Mouse (Mus musculus): Measurements from ENCODE around the gene Gm4788. TPM values are rescaled to one million over a fixed set of nuclear protein-coding genes. Genes with fewer than 3 reads are reported as not detected.
"Not testable (repeated sequence)": the region's sequence is repeated elsewhere in the genome, so short reads cannot be mapped to it uniquely, and the experiment has no call there.

Gm4788 gene
- polyA plus RNA-seq (2014; fragmentation: Nextera tagmentation; extraction: Ambion mirVana), result not detected in 2 replicates

DNA sequence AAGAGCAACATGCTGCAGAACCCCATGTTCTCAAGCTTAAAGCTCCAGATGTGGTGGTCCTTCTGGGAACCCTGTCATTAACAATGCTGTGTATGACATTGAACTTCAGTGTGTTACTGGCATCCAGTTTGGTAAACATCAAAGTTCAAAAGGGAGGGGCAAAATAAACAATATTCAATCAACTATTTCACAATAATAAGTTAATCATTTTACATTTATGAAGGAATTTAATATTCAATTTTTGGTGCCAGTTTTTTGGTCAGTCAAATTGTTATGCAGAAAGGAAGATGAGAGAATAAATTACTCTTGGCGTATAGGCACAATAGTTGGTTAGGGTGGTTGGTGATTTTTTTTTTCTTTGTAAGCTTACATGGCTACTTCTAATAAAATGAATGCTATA lies at the start of gene Gm4788:
Gm4788 (minus strand) TSS at position 101 of the 400 bp plus-strand sequence.
- Histone ChIP-seq H3K27ac (ENCODE audit: low read depth, low read length) (no peak within 1 kb of the TSS), H3K9me3 (ENCODE audit: control insufficient read depth, low read length) (no peaks in the 10 kb centered on the region), H3K27me3 (replicated peaks; ENCODE audit: control insufficient read depth, insufficient read depth, low read length) (no peaks in the 10 kb centered on the region), H3K9ac (ENCODE audit: low read depth, low read length) (no peak within 1 kb of the TSS), H3K4me3 (ENCODE audit: low read depth, low read length) (no peak within 1 kb of the TSS), H3K4me2 (no peak within 1 kb of the TSS), H3K36me3 (ENCODE audit: control insufficient read depth, insufficient read depth, low read length) (no peaks in the 10 kb centered on the region), H3K4me1 (replicated peaks; ENCODE audit: control insufficient read depth, insufficient read depth, low read length) (no peaks in the 10 kb centered on the region)
- no peak for DNase-seq (ENCODE audit: low spot score)
- 89% methylated on average over 1 of the region's 1 CpGs for WGBS
- ATAC-seq (replicated peaks; ENCODE audit: low FRiP score), result no peak

DNA sequence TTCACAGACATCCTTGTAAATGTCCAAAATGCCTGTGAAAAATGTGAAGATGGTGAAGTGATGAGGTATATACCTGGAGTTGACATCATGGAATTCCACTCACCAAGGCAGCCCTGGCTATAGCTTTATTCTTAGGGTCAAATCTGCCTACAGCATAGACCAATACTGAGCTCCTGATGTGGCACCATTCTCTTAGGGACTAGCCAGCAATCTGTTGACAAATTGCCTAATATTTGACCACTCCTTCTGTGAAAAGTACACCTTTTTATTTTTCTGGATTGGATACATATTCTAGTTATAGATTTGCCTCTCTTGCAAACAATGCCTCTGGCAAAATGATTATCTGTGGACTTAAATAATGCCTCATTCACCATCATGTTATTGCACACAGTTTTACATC lies 27.6 kb upstream of the Gm4788 start:
- no peak overlapping the region for H3K4me2 ChIP-seq
- no peaks in the 10 kb centered on the region for H3K27me3 ChIP-seq (replicated peaks; ENCODE audit: control insufficient read depth, insufficient read depth, low read length)
- no peaks in the 10 kb centered on the region for H3K9me3 ChIP-seq (ENCODE audit: control insufficient read depth, low read length)
- DNase-seq (ENCODE audit: low spot score) (no peak), ATAC-seq (replicated peaks; ENCODE audit: low FRiP score) (no peak)
- H3K36me3 ChIP-seq (ENCODE audit: control insufficient read depth, insufficient read depth, low read length), result no peaks in the 10 kb centered on the region
- H3K4me1 ChIP-seq (replicated peaks; ENCODE audit: control insufficient read depth, insufficient read depth, low read length), result no peaks in the 10 kb centered on the region
- H3K27ac ChIP-seq (ENCODE audit: low read depth, low read length), result no peak overlapping the region
- no peak overlapping the region for H3K4me3 ChIP-seq (ENCODE audit: low read depth, low read length)
- H3K9ac ChIP-seq (ENCODE audit: low read depth, low read length), result no peak overlapping the region

DNA sequence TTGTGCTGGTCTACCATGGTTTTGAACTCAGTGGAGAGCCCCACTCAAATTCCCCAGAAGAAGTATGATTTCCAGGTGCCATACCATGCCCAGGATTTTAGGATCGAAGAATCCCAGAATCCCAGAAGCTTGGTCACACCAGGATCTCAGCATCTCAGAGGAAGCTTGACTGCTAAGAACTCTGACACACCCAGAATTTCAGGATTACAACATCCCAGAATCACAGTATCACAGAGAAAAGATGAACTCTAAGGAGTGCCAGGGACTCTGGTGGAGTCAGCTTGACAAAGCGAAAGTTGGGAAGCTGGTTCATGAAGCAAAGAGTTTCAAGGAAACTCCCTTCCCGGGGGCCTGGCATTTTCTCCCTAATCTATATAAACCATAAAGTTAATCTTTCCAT lies 11.1 kb downstream of the Gm4788 start:
- H3K4me3 ChIP-seq (ENCODE audit: low read depth, low read length); H3K9ac ChIP-seq (ENCODE audit: low read depth, low read length); H3K4me2 ChIP-seq; DNase-seq (ENCODE audit: low spot score); H3K27ac ChIP-seq (ENCODE audit: low read depth, low read length); H3K9me3 ChIP-seq (ENCODE audit: control insufficient read depth, low read length); H3K36me3 ChIP-seq (ENCODE audit: control insufficient read depth, insufficient read depth, low read length); H3K4me1 ChIP-seq (replicated peaks; ENCODE audit: control insufficient read depth, insufficient read depth, low read length); H3K27me3 ChIP-seq (replicated peaks; ENCODE audit: control insufficient read depth, insufficient read depth, low read length); ATAC-seq (replicated peaks; ENCODE audit: low FRiP score): not testable (repeated sequence)
- 71% methylated on average over 3 of the region's 3 CpGs for WGBS

DNA sequence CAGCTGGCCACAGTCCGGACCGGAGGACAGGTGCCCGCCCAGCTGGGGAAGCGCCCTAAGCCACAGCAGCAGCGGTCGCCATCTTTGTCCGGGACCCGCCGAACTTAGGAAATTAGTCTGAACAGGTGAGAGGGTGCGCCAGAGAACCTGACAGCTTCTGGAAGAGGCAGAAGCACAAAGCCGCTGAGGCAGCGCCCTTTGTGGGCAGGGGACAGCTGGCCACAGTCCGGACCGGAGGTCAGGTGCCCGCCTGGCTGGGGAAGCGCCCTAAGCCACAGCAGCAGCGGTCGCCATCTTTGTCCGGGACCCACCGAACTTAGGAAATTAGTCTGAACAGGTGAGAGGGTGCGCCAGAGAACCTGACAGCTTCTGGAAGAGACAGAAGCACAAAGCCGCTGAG lies 64.4 kb downstream of the Gm4788 start:
- not testable (repeated sequence) for H3K9ac ChIP-seq (ENCODE audit: low read depth, low read length); H3K36me3 ChIP-seq (ENCODE audit: control insufficient read depth, insufficient read depth, low read length); DNase-seq (ENCODE audit: low spot score); H3K9me3 ChIP-seq (ENCODE audit: control insufficient read depth, low read length); H3K27me3 ChIP-seq (replicated peaks; ENCODE audit: control insufficient read depth, insufficient read depth, low read length); H3K4me1 ChIP-seq (replicated peaks; ENCODE audit: control insufficient read depth, insufficient read depth, low read length); H3K4me3 ChIP-seq (ENCODE audit: low read depth, low read length); H3K27ac ChIP-seq (ENCODE audit: low read depth, low read length); H3K4me2 ChIP-seq; ATAC-seq (replicated peaks; ENCODE audit: low FRiP score)
- 91% methylated on average over 8 of the region's 22 CpGs for WGBS

DNA sequence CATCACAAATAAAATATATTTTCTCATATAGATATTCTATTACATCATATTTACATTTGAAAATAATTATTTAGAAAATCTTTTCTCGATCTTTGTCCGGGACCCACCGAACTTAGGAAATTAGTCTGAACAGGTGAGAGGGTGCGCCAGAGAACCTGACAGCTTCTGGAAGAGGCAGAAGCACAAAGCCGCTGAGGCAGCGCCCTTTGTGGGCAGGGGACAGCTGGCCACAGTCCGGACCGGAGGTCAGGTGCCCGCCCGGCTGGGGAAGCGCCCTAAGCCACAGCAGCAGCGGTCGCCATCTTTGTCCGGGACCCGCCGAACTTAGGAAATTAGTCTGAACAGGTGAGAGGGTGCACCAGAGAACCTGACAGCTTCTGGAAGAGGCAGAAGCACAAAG lies 64.8 kb downstream of the Gm4788 start:
- not testable (repeated sequence) for H3K4me3 ChIP-seq (ENCODE audit: low read depth, low read length); ATAC-seq (replicated peaks; ENCODE audit: low FRiP score); H3K27ac ChIP-seq (ENCODE audit: low read depth, low read length); H3K27me3 ChIP-seq (replicated peaks; ENCODE audit: control insufficient read depth, insufficient read depth, low read length); H3K9me3 ChIP-seq (ENCODE audit: control insufficient read depth, low read length); H3K36me3 ChIP-seq (ENCODE audit: control insufficient read depth, insufficient read depth, low read length); DNase-seq (ENCODE audit: low spot score); H3K9ac ChIP-seq (ENCODE audit: low read depth, low read length); H3K4me2 ChIP-seq; H3K4me1 ChIP-seq (replicated peaks; ENCODE audit: control insufficient read depth, insufficient read depth, low read length)
- 77% methylated on average over 9 of the region's 16 CpGs for WGBS

DNA sequence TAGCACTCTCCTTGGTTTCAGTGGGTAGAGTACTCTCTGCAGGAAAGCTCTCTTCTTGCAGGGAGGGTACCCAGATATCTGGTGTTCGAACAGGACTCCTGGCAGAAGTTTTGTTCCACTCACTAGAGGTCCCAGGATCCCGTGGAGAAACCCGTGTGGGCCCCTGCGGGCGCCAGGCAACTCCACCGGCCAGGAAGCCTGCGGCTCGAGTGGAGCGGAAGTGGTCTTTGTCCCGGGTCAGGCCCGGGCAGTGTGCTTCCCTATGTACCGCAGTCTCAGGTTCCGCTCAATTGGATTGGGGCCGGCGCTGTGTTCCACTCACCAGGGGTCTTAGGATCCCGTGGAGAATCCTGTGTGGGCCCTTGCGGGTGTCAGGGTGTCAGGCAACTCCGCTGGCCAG lies 131.1 kb downstream of the Gm4788 start:
- not testable (repeated sequence) for DNase-seq (ENCODE audit: low spot score); H3K4me3 ChIP-seq (ENCODE audit: low read depth, low read length); H3K36me3 ChIP-seq (ENCODE audit: control insufficient read depth, insufficient read depth, low read length); ATAC-seq (replicated peaks; ENCODE audit: low FRiP score); H3K27me3 ChIP-seq (replicated peaks; ENCODE audit: control insufficient read depth, insufficient read depth, low read length); H3K4me1 ChIP-seq (replicated peaks; ENCODE audit: control insufficient read depth, insufficient read depth, low read length); H3K9me3 ChIP-seq (ENCODE audit: control insufficient read depth, low read length); H3K4me2 ChIP-seq; H3K9ac ChIP-seq (ENCODE audit: low read depth, low read length); H3K27ac ChIP-seq (ENCODE audit: low read depth, low read length)
- WGBS, result 87% methylated on average over 18 of the region's 18 CpGs

Other genes with a start within 250 kb of the Gm4788 start
- 0.66 and 0.77 TPM in 2 replicates for gene Cfhr1, start 221.0 kb downstream of the Gm4788 start, polyA plus RNA-seq (2014; fragmentation: Nextera tagmentation; extraction: Ambion mirVana)
- not detected in 2 replicates for gene Cfhr2, start 77.5 kb upstream of the Gm4788 start, polyA plus RNA-seq (2014; fragmentation: Nextera tagmentation; extraction: Ambion mirVana)

Data from liver, embryonic 11.5 days (tissue).